Mouse (Mus musculus) central nervous system, embryonic 18 days (tissue): ENCODE measurements around the gene Rasgrf1. TPM values are rescaled to one million over a fixed set of nuclear protein-coding genes. Genes with fewer than 3 reads are reported as not detected.

ENCODE experiments used
- polyA plus RNA-seq: library from polyadenylated mRNA; depleted of rRNA; stranded (reverse); fragments of >200 nt; gene quantifications from 2 replicates; pipeline ENCODE4 v1.2.3, GENCODE M21; 2012; rRNA removed

Gene Rasgrf1
- polyA plus RNA-seq, result 15.5 and 16.5 TPM in 2 replicates

GRCm38 (mm10) chr9:89909131-89910010, at the start of gene Rasgrf1:
Gene Rasgrf1, plus strand, starts transcription at chr9:89909908.

DNA sequence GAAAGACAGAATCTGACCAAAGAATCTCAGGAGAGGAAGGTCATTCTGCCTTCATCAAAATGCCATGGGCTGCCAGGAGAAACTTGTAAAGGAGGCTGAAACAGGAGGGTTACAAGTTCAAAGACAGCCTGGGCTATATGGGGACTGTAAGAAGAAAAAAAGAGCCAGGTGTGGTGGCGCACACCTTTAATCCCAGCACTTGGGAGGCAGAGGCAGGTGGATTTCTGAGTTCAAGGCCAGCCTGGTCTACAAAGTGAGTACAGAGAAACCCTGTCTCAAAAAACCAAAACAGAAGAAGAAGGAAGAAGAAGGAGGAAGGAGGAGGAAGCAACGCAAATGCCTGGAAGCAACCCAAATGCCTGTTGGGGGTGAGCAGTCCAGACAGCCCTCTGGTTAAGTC, 144.1 kb downstream of the Rasgrf1 start, which contains the start of gene Ctsh:
Ctsh (plus strand) TSS at position 301 of the 400 bp plus-strand sequence.

Other genes starting within 250 kb of the Rasgrf1 start
- 45.2 and 50.6 TPM in 2 replicates for gene Tmed3, start 204.8 kb upstream of the Rasgrf1 start, polyA plus RNA-seq
- 0.65 and 0.87 TPM in 2 replicates for gene Ankrd34c, start 171.4 kb upstream of the Rasgrf1 start, polyA plus RNA-seq
- 12.2 and 12.7 TPM in 2 replicates for gene Ctsh, start 144.2 kb downstream of the Rasgrf1 start, polyA plus RNA-seq
- 542 and 566 TPM in 2 replicates for gene Morf4l1, start 204.9 kb downstream of the Rasgrf1 start, polyA plus RNA-seq